In the genomic region with DNA sequence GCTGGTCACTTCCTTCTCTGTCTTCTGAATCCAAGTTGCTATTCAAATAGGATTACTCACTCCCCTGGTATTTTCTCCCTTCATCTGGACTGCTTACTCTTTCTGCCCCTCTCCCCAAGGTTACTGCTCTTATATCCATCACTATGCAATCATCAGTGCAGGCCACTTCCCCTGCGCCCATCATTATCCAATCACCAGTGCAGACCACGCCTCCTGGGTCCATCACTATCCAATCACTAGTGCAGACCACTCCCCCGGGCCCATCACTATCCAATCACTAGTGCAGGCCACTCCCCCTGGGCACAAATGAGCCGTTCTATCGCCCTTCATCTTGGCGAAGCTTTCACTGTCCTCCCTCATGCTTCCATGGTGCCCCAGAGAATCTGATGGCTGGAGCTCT, we compare ENCODE assay signal across 13 mouse cellular contexts.
DNase-seq lines count a peak whose midpoint lies in the region; ATAC-seq and TF ChIP-seq lines count a peak whose summit lies in the region.
"Had no signal": no experiment of that assay in that cellular context is flagged by ENCODE, and none has a peak within 500 bp of the region (broad histone marks: within the 10 kb centered on the region; RNA-seq: fewer than 3 reads in every experiment).

No protein-coding gene starts in this region.

- no peaks in the 10 kb centered on the region for H3K36me3 ChIP-seq in forebrain, embryonic 12.5 days (replicated peaks)
- no peaks in the 10 kb centered on the region for H3K36me3 ChIP-seq in forebrain, embryonic 11.5 days (ENCODE audit: control insufficient read depth, insufficient read depth, low read length)
- no peaks in the 10 kb centered on the region for H3K36me3 ChIP-seq in midbrain, embryonic 16.5 days (ENCODE audit: control insufficient read depth, insufficient read depth, low read length)
- H3K36me3 ChIP-seq: liver, embryonic 15.5 days had no signal

- no peaks in the 10 kb centered on the region for H3K4me1 ChIP-seq in forebrain, embryonic 12.5 days
- no peaks in the 10 kb centered on the region for H3K4me1 ChIP-seq in forebrain, embryonic 11.5 days (replicated peaks; ENCODE audit: control insufficient read depth, insufficient read depth, low read length)
- no peaks in the 10 kb centered on the region for H3K4me1 ChIP-seq in lung, adult 2 months (ENCODE audit: control insufficient read depth, insufficient read depth, low read length)
- no peaks in the 10 kb centered on the region for H3K4me1 ChIP-seq in midbrain, embryonic 16.5 days (ENCODE audit: control insufficient read depth, insufficient read depth, low read length)
- H3K4me1 ChIP-seq: liver, embryonic 15.5 days had no signal

- H3K4me3 ChIP-seq in forebrain, embryonic 12.5 days (replicated peaks): no peak overlapping the region
- no peak overlapping the region for H3K4me3 ChIP-seq in forebrain, embryonic 11.5 days (ENCODE audit: low read depth, low read length)
- H3K4me3 ChIP-seq in lung, adult 2 months (replicated peaks; ENCODE audit: extremely low read depth, low read depth, low read length): no peak overlapping the region
- no peak overlapping the region for H3K4me3 ChIP-seq in midbrain, embryonic 16.5 days (ENCODE audit: low read depth, low read length)
- H3K4me3 ChIP-seq: left cerebral cortex, adult 2 months; liver, embryonic 15.5 days had no signal

- no peak overlapping the region for H3K27ac ChIP-seq in forebrain, embryonic 12.5 days
- no peak overlapping the region for H3K27ac ChIP-seq in forebrain, embryonic 11.5 days (ENCODE audit: low read depth, low read length)
- no peak overlapping the region for H3K27ac ChIP-seq in midbrain, embryonic 16.5 days (ENCODE audit: low read length)
- H3K27ac ChIP-seq: liver, embryonic 15.5 days had no signal

- no peak for TF ChIP-seq POLR2A in lung, adult 2 months (IDR thresholded peaks at IDR 0.05; ENCODE audit: borderline replicate concordance, extremely low read depth, low read depth, low read length)

- H3K9me3 ChIP-seq in forebrain, embryonic 12.5 days: no peaks in the 10 kb centered on the region
- H3K9me3 ChIP-seq in forebrain, embryonic 11.5 days (ENCODE audit: control insufficient read depth, low read length): no peaks in the 10 kb centered on the region
- H3K9me3 ChIP-seq in midbrain, embryonic 16.5 days (replicated peaks; ENCODE audit: control insufficient read depth, low read length, poor library complexity, severe bottlenecking): no peaks in the 10 kb centered on the region
- H3K9me3 ChIP-seq: liver, embryonic 15.5 days had no signal

- H3K4me2 ChIP-seq in forebrain, embryonic 12.5 days: no peak overlapping the region
- H3K4me2 ChIP-seq in forebrain, embryonic 11.5 days (ENCODE audit: low read depth, low read length, severe bottlenecking): no peak overlapping the region
- no peak overlapping the region for H3K4me2 ChIP-seq in midbrain, embryonic 16.5 days (ENCODE audit: low read length)
- H3K4me2 ChIP-seq: liver, embryonic 15.5 days had no signal

- H3K9ac ChIP-seq in forebrain, embryonic 12.5 days: no peak overlapping the region
- H3K9ac ChIP-seq in forebrain, embryonic 11.5 days (ENCODE audit: low read length): no peak overlapping the region
- H3K9ac ChIP-seq in midbrain, embryonic 16.5 days (ENCODE audit: low read depth, low read length): no peak overlapping the region
- H3K9ac ChIP-seq: liver, embryonic 15.5 days had no signal

- ATAC-seq in forebrain, embryonic 12.5 days (ENCODE audit: low FRiP score): 0 out of 2 replicates have a peak, but pooled peaks have one; percentile 41
- no peak for ATAC-seq in forebrain, embryonic 11.5 days (replicated peaks; ENCODE audit: low FRiP score)
- ATAC-seq in midbrain, embryonic 16.5 days: peak; percentile 47

- WGBS in forebrain, embryonic 12.5 days: 90% methylated on average over 6 of the region's 6 CpGs
- 91% methylated on average over 6 of the region's 6 CpGs for WGBS in forebrain, embryonic 11.5 days
- 87% methylated on average over 6 of the region's 6 CpGs for WGBS in lung, adult 2 months
- WGBS in midbrain, embryonic 16.5 days: 91% methylated on average over 6 of the region's 6 CpGs

- TF ChIP-seq CTCF in lung, adult 2 months (IDR thresholded peaks at IDR 0.05; ENCODE audit: insufficient read depth, low read length): no peak

- H3K27me3 ChIP-seq in forebrain, embryonic 12.5 days: no peaks in the 10 kb centered on the region
- no peaks in the 10 kb centered on the region for H3K27me3 ChIP-seq in forebrain, embryonic 11.5 days (ENCODE audit: control insufficient read depth, insufficient read depth, low read length)
- H3K27me3 ChIP-seq in midbrain, embryonic 16.5 days (ENCODE audit: control insufficient read depth, insufficient read depth, low read depth, low read length): no peaks in the 10 kb centered on the region
- H3K27me3 ChIP-seq: liver, embryonic 15.5 days had no signal

- no peak for DNase-seq in forebrain, embryonic 11.5 days (ENCODE audit: low spot score)
- peak; percentile 22 for DNase-seq in lung, postnatal 10 days
- DNase-seq in lung, adult 2 months: no peak
- DNase-seq in ZHBTc4 (ENCODE audit: low read depth, low spot score): peak; percentile 51
- no peak for DNase-seq in lung, adult 18-20 months
- DNase-seq in spleen, adult 12 weeks (ENCODE audit: low spot score): no peak
- DNase-seq: cerebellum, postnatal 25 days; kidney, adult 8-10 months; thymus, postnatal 14 days had no signal

Comparison
In these comparisons a context has a peak if more than half of its experiments do, and no peak if none do; other contexts are left out.
1. DNase-seq: peak in lung, postnatal 10 days (single experiment) and ZHBTc4 (single experiment); none in forebrain, embryonic 11.5 days (single experiment), lung, adult 2 months (single experiment), lung, adult 18-20 months (0 of 2) and spleen, adult 12 weeks (single experiment).